Mouse (Mus musculus) MEL (cell line): ENCODE results near the gene 1700001C02Rik. TPM values are rescaled to one million over a fixed set of nuclear protein-coding genes. Genes with fewer than 3 reads are reported as not detected.

ENCODE experiments used
- DNase-seq: peaks from one replicate; pipeline ENCODE4 v3.0.0; 2011; ENCODE audit warnings: low read depth, low spot score
- H3K27ac ChIP-seq: 2 replicates; pipeline ENCODE4 v1.5.1; 2012; ENCODE audit warnings: low read depth, mild to moderate bottlenecking, control low read depth, low read length, moderate library complexity; ENCODE audit not compliant: control insufficient read depth
- H3K27me3 ChIP-seq, 2 experiments: fragments of 150-350 bp in 1 of 2; sonication (generic) in 1 of 2; 2 replicates each; pipeline ENCODE4 v1.6.1; 2012; ENCODE audit warnings: low read length in 2 of 2, mild to moderate bottlenecking in 2 of 2, improper control_type of control experiment in 1 of 2, moderate library complexity in 1 of 2; ENCODE audit not compliant: insufficient read depth in 2 of 2, control insufficient read depth in 1 of 2
- H3K36me3 ChIP-seq, 2 experiments: 2 replicates each; pipeline ENCODE4 v1.6.1; 2012 to 2014; ENCODE audit warnings: low read length in 2 of 2, improper control_type of control experiment in 1 of 2, inconsistent platforms in 1 of 2, mild to moderate bottlenecking in 1 of 2; ENCODE audit not compliant: insufficient read depth in 2 of 2, control insufficient read depth in 1 of 2
- H3K4me1 ChIP-seq, 2 experiments: fragments of 150-350 bp in 1 of 2; sonication (generic) in 1 of 2; 2 replicates each; pipeline ENCODE4 v1.6.1; 2012; ENCODE audit warnings: low read length in 2 of 2, improper control_type of control experiment in 1 of 2, mild to moderate bottlenecking in 1 of 2; ENCODE audit not compliant: insufficient read depth in 2 of 2, control insufficient read depth in 1 of 2
- H3K4me3 ChIP-seq, 2 experiments: fragments of 150-350 bp in 1 of 2; sonication (generic) in 1 of 2; 2 replicates each; pipeline ENCODE4 v1.5.1; 2012; ENCODE audit warnings: low read depth in 2 of 2, low read length in 2 of 2, mild to moderate bottlenecking in 2 of 2, moderate library complexity in 2 of 2, control low read depth in 1 of 2, improper control_type of control experiment in 1 of 2; ENCODE audit not compliant: control insufficient read depth in 1 of 2, insufficient read depth in 1 of 2
- H3K79me2 ChIP-seq: 2 replicates; pipeline ENCODE4 v1.6.1; 2012; ENCODE audit warnings: mild to moderate bottlenecking, low read length, moderate library complexity; ENCODE audit not compliant: control insufficient read depth, poor library complexity, insufficient read depth
- H3K9ac ChIP-seq: 2 replicates; pipeline ENCODE4 v1.6.1; 2012; ENCODE audit warnings: low read depth, mild to moderate bottlenecking, control low read depth, low read length, moderate library complexity; ENCODE audit not compliant: control insufficient read depth, poor library complexity, severe bottlenecking
- H3K9me3 ChIP-seq: fragments of 150-350 bp; sonication (generic); replicated peaks from 2 replicates; pipeline ENCODE4 v1.6.1; 2012; ENCODE audit warnings: mild to moderate bottlenecking, low read length, improper control_type of control experiment, moderate library complexity; ENCODE audit not compliant: insufficient read depth
- CHD2 ChIP-seq: IDR thresholded peaks from 2 replicates; pipeline ENCODE4 v1.6.1; 2011; ENCODE audit warnings: low read length, improper control_type of control experiment
- CTCF ChIP-seq, 3 experiments: IDR thresholded peaks in 2 of 3; conservative IDR thresholded peaks in 1 of 3; 2 replicates each; pipeline ENCODE4 v1.5.1; 2011 to 2012; ENCODE audit warnings: low read length in 3 of 3, low read depth in 2 of 3, mild to moderate bottlenecking in 2 of 3, improper control_type of control experiment in 1 of 3, inconsistent platforms in 1 of 3, mixed read lengths in 1 of 3, moderate library complexity in 1 of 3; ENCODE audit not compliant: control insufficient read depth in 1 of 3, insufficient read depth in 1 of 3, poor library complexity in 1 of 3, severe bottlenecking in 1 of 3
- EP300 ChIP-seq, 2 experiments: IDR thresholded peaks; 2 replicates each; pipeline ENCODE4 v1.6.1; 2011; ENCODE audit warnings: improper control_type of control experiment in 2 of 2, low read length in 2 of 2, low read depth in 1 of 2, mild to moderate bottlenecking in 1 of 2
- GABPA ChIP-seq: IDR thresholded peaks from 2 replicates; pipeline ENCODE4 v1.6.1; 2012; ENCODE audit warnings: low read depth, mild to moderate bottlenecking, inconsistent platforms, low read length, improper control_type of control experiment, moderate library complexity
- KAT2A ChIP-seq: conservative IDR thresholded peaks from 2 replicates; pipeline ENCODE4 v1.6.1; 2012; ENCODE audit warnings: low read depth, low read length, improper control_type of control experiment, inconsistent platforms
- MAFK ChIP-seq: IDR thresholded peaks from 2 replicates; pipeline ENCODE4 v1.6.1; 2011; ENCODE audit warnings: low read depth, mild to moderate bottlenecking, low read length, improper control_type of control experiment, borderline replicate concordance
- MAZ ChIP-seq: IDR thresholded peaks from 2 replicates; pipeline ENCODE4 v1.6.1; 2012; ENCODE audit warnings: low read depth, mild to moderate bottlenecking, inconsistent platforms, low read length, improper control_type of control experiment
- MEF2A ChIP-seq: IDR thresholded peaks from 2 replicates; pipeline ENCODE4 v1.6.1; 2014; ENCODE audit warnings: low read depth, mild to moderate bottlenecking, inconsistent platforms, low read length, improper control_type of control experiment; ENCODE audit not compliant: poor library complexity, insufficient replicate concordance, severe bottlenecking; ENCODE audit errors: extremely low read depth
- MXI1 ChIP-seq: IDR thresholded peaks from 2 replicates; pipeline ENCODE4 v1.6.1; 2011; ENCODE audit warnings: mild to moderate bottlenecking, low read depth, low read length, improper control_type of control experiment
- MYC ChIP-seq: IDR thresholded peaks from 2 replicates; pipeline ENCODE4 v1.6.1; 2011; ENCODE audit warnings: low read depth, mild to moderate bottlenecking, low read length, improper control_type of control experiment, moderate library complexity
- NELFE ChIP-seq: IDR thresholded peaks from 2 replicates; pipeline ENCODE4 v1.6.1; 2011; ENCODE audit warnings: low read depth, low read length, improper control_type of control experiment
- NRF1 ChIP-seq: IDR thresholded peaks from 2 replicates; pipeline ENCODE4 v1.6.1; 2014; ENCODE audit warnings: low read depth, mild to moderate bottlenecking, inconsistent platforms, low read length, improper control_type of control experiment, moderate library complexity; ENCODE audit not compliant: poor library complexity, insufficient read depth, severe bottlenecking
- POLR2A ChIP-seq, 2 experiments: IDR thresholded peaks; 2 replicates each; pipeline ENCODE4 v1.6.1; 2011 to 2012; ENCODE audit warnings: low read length in 2 of 2, mild to moderate bottlenecking in 2 of 2, control low read depth in 1 of 2, improper control_type of control experiment in 1 of 2, low read depth in 1 of 2, moderate library complexity in 1 of 2; ENCODE audit not compliant: control insufficient read depth in 1 of 2, insufficient read depth in 1 of 2, poor library complexity in 1 of 2
- POLR2AphosphoS2 ChIP-seq: IDR thresholded peaks from 2 replicates; pipeline ENCODE4 v1.6.1; 2011; ENCODE audit warnings: low read length, improper control_type of control experiment
- RAD21 ChIP-seq: IDR thresholded peaks from 2 replicates; pipeline ENCODE4 v1.6.1; 2011; ENCODE audit warnings: mild to moderate bottlenecking, low read depth, low read length, improper control_type of control experiment
- SMC3 ChIP-seq: IDR thresholded peaks from 2 replicates; pipeline ENCODE4 v1.6.1; 2011; ENCODE audit warnings: low read depth, low read length, improper control_type of control experiment
- TBP ChIP-seq: IDR thresholded peaks from 2 replicates; pipeline ENCODE4 v1.8.0; 2011; ENCODE audit warnings: low read depth, low read length, improper control_type of control experiment
- UBTF ChIP-seq: IDR thresholded peaks from 2 replicates; pipeline ENCODE4 v1.6.1; 2012; ENCODE audit warnings: low read depth, mild to moderate bottlenecking, inconsistent platforms, low read length, improper control_type of control experiment, moderate library complexity, borderline replicate concordance; ENCODE audit not compliant: insufficient read depth
- USF1 ChIP-seq: IDR thresholded peaks from 2 replicates; pipeline ENCODE4 v1.6.1; 2014; ENCODE audit warnings: low read depth, mild to moderate bottlenecking, inconsistent platforms, low read length, improper control_type of control experiment, moderate library complexity
- USF2 ChIP-seq, 2 experiments: IDR thresholded peaks; 2 replicates each; pipeline ENCODE4 v1.6.1; 2011 to 2012; ENCODE audit warnings: improper control_type of control experiment in 2 of 2, low read length in 2 of 2, borderline replicate concordance in 1 of 2, inconsistent platforms in 1 of 2, low read depth in 1 of 2, mild to moderate bottlenecking in 1 of 2; ENCODE audit not compliant: insufficient read depth in 1 of 2
- ZC3H11A ChIP-seq: IDR thresholded peaks from 2 replicates; pipeline ENCODE4 v1.6.1; 2012; ENCODE audit warnings: low read depth, mild to moderate bottlenecking, inconsistent platforms, low read length, improper control_type of control experiment
- ZKSCAN1 ChIP-seq: IDR thresholded peaks from 2 replicates; pipeline ENCODE4 v1.6.1; 2012; ENCODE audit warnings: low read depth, mild to moderate bottlenecking, inconsistent platforms, low read length, improper control_type of control experiment, moderate library complexity
- polyA plus RNA-seq, 2 experiments: library from polyadenylated mRNA; stranded (reverse) in 1 of 2; unstranded in 1 of 2; fragments of >175 nt in 1 of 2; fragments of >200 nt in 1 of 2; gene quantifications; 2 replicates each; pipeline versions ENCODE4 v1.2.1 to v1.2.4; 2012; ENCODE audit warnings: low replicate concordance in 2 of 2, low read depth in 1 of 2; ENCODE audit not compliant: insufficient read length in 2 of 2, insufficient read depth in 1 of 2, missing spikeins in 1 of 2
- total RNA-seq: library from RNA; depleted of rRNA; stranded (reverse); fragments of 300-350 nt; gene quantifications from 2 replicates; pipeline ENCODE4 v1.2.3, GENCODE M21; 2012

Gene 1700001C02Rik
- total and polyA plus RNA-seq, 3 experiments, result not detected

DNA sequence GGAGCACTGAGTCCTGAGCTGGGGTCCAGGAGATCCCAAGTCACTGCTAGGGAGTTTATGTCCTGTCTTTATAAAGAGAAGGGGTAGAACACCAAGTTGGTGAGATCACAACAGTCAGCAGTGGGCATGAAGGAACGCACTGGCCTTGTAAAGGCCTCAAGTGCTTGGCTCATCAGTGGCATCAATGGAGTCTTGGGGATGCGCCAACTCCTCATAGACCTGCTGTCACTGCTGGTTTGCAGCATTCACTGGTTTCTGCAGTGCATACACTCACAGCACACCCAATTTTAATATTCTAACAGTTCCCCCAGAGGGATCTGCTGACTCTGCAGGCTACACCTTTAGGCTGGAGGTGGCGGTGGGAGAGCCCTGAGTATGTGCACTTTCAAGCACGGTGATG is 42.7 kb upstream of the 1700001C02Rik start:
- H3K27me3 ChIP-seq, result peaks cover 11 to 31% of the 10 kb centered on the region in 2 experiments
- no peak overlapping the region for H3K27ac ChIP-seq
- no peaks in the 10 kb centered on the region for H3K9me3 ChIP-seq
- no peaks in the 10 kb centered on the region for H3K36me3 ChIP-seq
- no peak for TF ChIP-seq GABPA
- no peak for TF ChIP-seq UBTF
- no peak for TF ChIP-seq EP300 (IDR thresholded peaks at IDR 0.05; ENCODE audit: low read depth in 1 of 2, low read length in 2 of 2)
- no peak for TF ChIP-seq USF2 (IDR thresholded peaks at IDR 0.05; ENCODE audit: borderline replicate concordance in 1 of 2, insufficient read depth in 1 of 2, low read depth in 1 of 2, low read length in 2 of 2)
- no peak for TF ChIP-seq POLR2A (IDR thresholded peaks at IDR 0.05; ENCODE audit: control insufficient read depth in 1 of 2, insufficient read depth in 1 of 2, low read depth in 1 of 2, low read length in 2 of 2, poor library complexity in 1 of 2)
- no peak for TF ChIP-seq NELFE
- no peak for TF ChIP-seq POLR2AphosphoS2
- TF ChIP-seq CHD2, result no peak
- no peak for TF ChIP-seq TBP
- no peak for TF ChIP-seq MAFK
- no peak for TF ChIP-seq ZC3H11A
- no peak for TF ChIP-seq MYC
- no peak for TF ChIP-seq MEF2A
- TF ChIP-seq ZKSCAN1, result no peak
- no peak overlapping the region for H3K9ac ChIP-seq
- no peak for DNase-seq
- H3K79me2 ChIP-seq, result no peaks in the 10 kb centered on the region
- H3K4me3 ChIP-seq, result no peak overlapping the region
- H3K4me1 ChIP-seq, result no peaks in the 10 kb centered on the region

DNA sequence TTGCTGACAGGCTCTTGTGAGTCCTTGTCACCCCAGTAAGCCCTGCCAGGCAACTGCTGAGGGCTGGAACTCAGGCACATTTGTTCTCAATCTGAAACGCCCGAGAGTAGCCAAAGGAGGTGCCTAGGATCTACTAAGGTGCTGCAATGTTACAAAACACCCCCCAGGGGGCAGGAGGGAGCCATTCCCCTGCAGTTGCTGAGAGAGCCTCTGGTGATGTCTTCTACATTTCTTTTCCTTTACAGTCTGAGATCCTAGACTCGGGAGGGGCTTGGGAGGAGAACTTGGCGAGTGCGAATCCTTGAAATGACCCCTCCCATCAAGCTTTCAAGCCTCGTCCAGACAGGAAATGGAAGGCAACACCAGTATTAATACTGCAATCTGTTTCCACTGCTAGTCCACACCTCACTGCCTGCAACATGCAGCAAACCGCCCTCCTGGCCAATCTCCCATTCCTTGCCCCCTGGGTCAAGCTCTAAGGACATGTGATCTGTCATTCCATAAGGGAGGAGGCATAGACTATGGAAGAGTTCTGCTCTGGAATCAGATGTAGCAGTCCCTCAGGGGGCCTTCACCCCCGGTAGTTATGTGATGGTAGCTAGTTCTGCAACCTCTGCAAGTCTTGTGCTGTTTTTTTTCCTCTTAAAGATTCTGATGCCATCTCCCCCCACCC is 42.1 kb upstream of the 1700001C02Rik start:
- DNase-seq, result peak; percentile 63
- H3K27me3 ChIP-seq, result peaks cover 13 to 27% of the 10 kb centered on the region in 2 experiments

More for the DNA sequence above, 42.1 kb upstream of the 1700001C02Rik start:
- Histone ChIP-seq H3K79me2 (no peaks in the 10 kb centered on the region), H3K4me1 (no peaks in the 10 kb centered on the region), H3K4me3 (no peak overlapping the region), H3K36me3 (no peaks in the 10 kb centered on the region), H3K9me3 (no peaks in the 10 kb centered on the region), H3K27ac (no peak overlapping the region), H3K9ac (no peak overlapping the region)
- TF ChIP-seq RAD21 (peak; percentile 76), ZC3H11A (peak; percentile 61), USF1 (no peak), SMC3 (peak; percentile 95), CHD2 (no peak), MXI1 (no peak), MAFK (no peak), KAT2A (no peak), UBTF (no peak), NRF1 (no peak), MAZ (no peak), CTCF (IDR thresholded peaks at IDR 0.05 in 2 of 3, conservative IDR thresholded peaks at IDR 0.05 in 1 of 3; ENCODE audit: control insufficient read depth in 1 of 3, insufficient read depth in 1 of 3, low read depth in 2 of 3, low read length in 3 of 3, poor library complexity in 1 of 3, severe bottlenecking in 1 of 3) (peak; percentile 85 to 94 (median 89))
